Mouse (Mus musculus): ENCODE data around the gene Slain1.

Slain1 gene

GRCm38 (mm10) chr14:103649896-103650334 lies at the start of gene Slain1:
Slain1 (plus strand) TSS chr14:103650228.
- peak; percentile 83 for DNase-seq (ENCODE audit: low read depth, low spot score)

GRCm38 (mm10) chr14:103608063-103608462 lies 42.0 kb upstream of the Slain1 start:
- no peak for DNase-seq (ENCODE audit: low read depth, low spot score)

- no peak for DNase-seq (ENCODE audit: low read depth, low spot score)
Observed at GRCm38 (mm10) chr14:103613573-103614271, 36.3 kb upstream of the Slain1 start.

GRCm38 (mm10) chr14:103614272-103614587 lies 35.8 kb upstream of the Slain1 start:
- no peak for DNase-seq (ENCODE audit: low read depth, low spot score)

GRCm38 (mm10) chr14:103619756-103620155 lies 30.3 kb upstream of the Slain1 start:
- DNase-seq (ENCODE audit: low read depth, low spot score) = no peak

GRCm38 (mm10) chr14:103621207-103621606 lies 28.8 kb upstream of the Slain1 start:
- no peak for DNase-seq (ENCODE audit: low read depth, low spot score)

GRCm38 (mm10) chr14:103626100-103626499 lies 23.9 kb upstream of the Slain1 start:
- DNase-seq (ENCODE audit: low read depth, low spot score) = no peak

GRCm38 (mm10) chr14:103629639-103630364 lies 20.2 kb upstream of the Slain1 start:
- DNase-seq (ENCODE audit: low read depth, low spot score) = no peak

- no peak for DNase-seq (ENCODE audit: low read depth, low spot score)
Observed at GRCm38 (mm10) chr14:103630545-103630944, 19.5 kb upstream of the Slain1 start.

GRCm38 (mm10) chr14:103643933-103644332 lies 6.1 kb upstream of the Slain1 start:
- no peak for DNase-seq (ENCODE audit: low read depth, low spot score)

- no peak for DNase-seq (ENCODE audit: low read depth, low spot score)
Observed at GRCm38 (mm10) chr14:103647981-103648380, 2.0 kb upstream of the Slain1 start.

- DNase-seq (ENCODE audit: low read depth, low spot score) = peak; percentile 42
Observed at GRCm38 (mm10) chr14:103648623-103649255, 1.3 kb upstream of the Slain1 start.

GRCm38 (mm10) chr14:103649302-103649701 lies 726 bp upstream of the Slain1 start:
- no peak for DNase-seq (ENCODE audit: low read depth, low spot score)

GRCm38 (mm10) chr14:103650413-103651101 lies 529 bp downstream of the Slain1 start:
- no peak for DNase-seq (ENCODE audit: low read depth, low spot score)

GRCm38 (mm10) chr14:103651106-103651505 lies 1.1 kb downstream of the Slain1 start:
- DNase-seq (ENCODE audit: low read depth, low spot score) = no peak

- DNase-seq (ENCODE audit: low read depth, low spot score) = no peak
Observed at GRCm38 (mm10) chr14:103651562-103651961, 1.5 kb downstream of the Slain1 start.

- no peak for DNase-seq (ENCODE audit: low read depth, low spot score)
Observed at GRCm38 (mm10) chr14:103652524-103652923, 2.5 kb downstream of the Slain1 start.

GRCm38 (mm10) chr14:103653800-103654199 lies 3.8 kb downstream of the Slain1 start:
- DNase-seq (ENCODE audit: low read depth, low spot score) = no peak

- DNase-seq (ENCODE audit: low read depth, low spot score) = no peak
Observed at GRCm38 (mm10) chr14:103655448-103655847, 5.4 kb downstream of the Slain1 start.

- no peak for DNase-seq (ENCODE audit: low read depth, low spot score)
Observed at GRCm38 (mm10) chr14:103657876-103658275, 7.8 kb downstream of the Slain1 start.

- DNase-seq (ENCODE audit: low read depth, low spot score) = no peak
Observed at GRCm38 (mm10) chr14:103663026-103663425, 13.0 kb downstream of the Slain1 start.

GRCm38 (mm10) chr14:103664391-103664790 lies 14.4 kb downstream of the Slain1 start:
- no peak for DNase-seq (ENCODE audit: low read depth, low spot score)

All from forelimb bud, embryonic 11.5 days (tissue).